Mouse (Mus musculus) MEL (cell line): ENCODE results near the gene Fiz1. TPM values are rescaled to one million over a fixed set of nuclear protein-coding genes. Genes with fewer than 3 reads are reported as not detected.

Source experiments
- DNase-seq: peaks from one replicate; pipeline ENCODE4 v3.0.0; 2011; ENCODE audit warnings: low read depth, low spot score
- H3K27ac ChIP-seq: 2 replicates; pipeline ENCODE4 v1.5.1; 2012; ENCODE audit warnings: low read depth, mild to moderate bottlenecking, control low read depth, low read length, moderate library complexity; ENCODE audit not compliant: control insufficient read depth
- H3K27me3 ChIP-seq, 2 experiments: fragments of 150-350 bp in 1 of 2; sonication (generic) in 1 of 2; 2 replicates each; pipeline ENCODE4 v1.6.1; 2012; ENCODE audit warnings: low read length in 2 of 2, mild to moderate bottlenecking in 2 of 2, improper control_type of control experiment in 1 of 2, moderate library complexity in 1 of 2; ENCODE audit not compliant: insufficient read depth in 2 of 2, control insufficient read depth in 1 of 2
- H3K36me3 ChIP-seq, 2 experiments: 2 replicates each; pipeline ENCODE4 v1.6.1; 2012 to 2014; ENCODE audit warnings: low read length in 2 of 2, improper control_type of control experiment in 1 of 2, inconsistent platforms in 1 of 2, mild to moderate bottlenecking in 1 of 2; ENCODE audit not compliant: insufficient read depth in 2 of 2, control insufficient read depth in 1 of 2
- H3K4me1 ChIP-seq, 2 experiments: fragments of 150-350 bp in 1 of 2; sonication (generic) in 1 of 2; 2 replicates each; pipeline ENCODE4 v1.6.1; 2012; ENCODE audit warnings: low read length in 2 of 2, improper control_type of control experiment in 1 of 2, mild to moderate bottlenecking in 1 of 2; ENCODE audit not compliant: insufficient read depth in 2 of 2, control insufficient read depth in 1 of 2
- H3K4me3 ChIP-seq, 2 experiments: fragments of 150-350 bp in 1 of 2; sonication (generic) in 1 of 2; 2 replicates each; pipeline ENCODE4 v1.5.1; 2012; ENCODE audit warnings: low read depth in 2 of 2, low read length in 2 of 2, mild to moderate bottlenecking in 2 of 2, moderate library complexity in 2 of 2, control low read depth in 1 of 2, improper control_type of control experiment in 1 of 2; ENCODE audit not compliant: control insufficient read depth in 1 of 2, insufficient read depth in 1 of 2
- H3K79me2 ChIP-seq: 2 replicates; pipeline ENCODE4 v1.6.1; 2012; ENCODE audit warnings: mild to moderate bottlenecking, low read length, moderate library complexity; ENCODE audit not compliant: control insufficient read depth, poor library complexity, insufficient read depth
- H3K9ac ChIP-seq: 2 replicates; pipeline ENCODE4 v1.6.1; 2012; ENCODE audit warnings: low read depth, mild to moderate bottlenecking, control low read depth, low read length, moderate library complexity; ENCODE audit not compliant: control insufficient read depth, poor library complexity, severe bottlenecking
- H3K9me3 ChIP-seq: fragments of 150-350 bp; sonication (generic); replicated peaks from 2 replicates; pipeline ENCODE4 v1.6.1; 2012; ENCODE audit warnings: mild to moderate bottlenecking, low read length, improper control_type of control experiment, moderate library complexity; ENCODE audit not compliant: insufficient read depth
- CHD1 ChIP-seq: IDR thresholded peaks from 2 replicates; pipeline ENCODE4 v1.6.1; 2012; ENCODE audit warnings: low read depth, mild to moderate bottlenecking, inconsistent platforms, low read length, improper control_type of control experiment
- CTCF ChIP-seq, 3 experiments: IDR thresholded peaks in 2 of 3; conservative IDR thresholded peaks in 1 of 3; 2 replicates each; pipeline ENCODE4 v1.5.1; 2011 to 2012; ENCODE audit warnings: low read length in 3 of 3, low read depth in 2 of 3, mild to moderate bottlenecking in 2 of 3, improper control_type of control experiment in 1 of 3, inconsistent platforms in 1 of 3, mixed read lengths in 1 of 3, moderate library complexity in 1 of 3; ENCODE audit not compliant: control insufficient read depth in 1 of 3, insufficient read depth in 1 of 3, poor library complexity in 1 of 3, severe bottlenecking in 1 of 3
- ELF1 ChIP-seq: IDR thresholded peaks from 2 replicates; pipeline ENCODE4 v1.6.1; 2014; ENCODE audit warnings: low read depth, mild to moderate bottlenecking, inconsistent platforms, low read length, improper control_type of control experiment, moderate library complexity
- HCFC1 ChIP-seq: IDR thresholded peaks from 2 replicates; pipeline ENCODE4 v1.6.1; 2012; ENCODE audit warnings: low read depth, mild to moderate bottlenecking, inconsistent platforms, low read length, improper control_type of control experiment, moderate library complexity
- JUND ChIP-seq: IDR thresholded peaks from 2 replicates; pipeline ENCODE4 v1.6.1; 2011; ENCODE audit warnings: low read depth, mild to moderate bottlenecking, improper control_type of control experiment, low read length
- KAT2A ChIP-seq: conservative IDR thresholded peaks from 2 replicates; pipeline ENCODE4 v1.6.1; 2012; ENCODE audit warnings: low read depth, low read length, improper control_type of control experiment, inconsistent platforms
- MAFK ChIP-seq: IDR thresholded peaks from 2 replicates; pipeline ENCODE4 v1.6.1; 2011; ENCODE audit warnings: low read depth, mild to moderate bottlenecking, low read length, improper control_type of control experiment, borderline replicate concordance
- MEF2A ChIP-seq: IDR thresholded peaks from 2 replicates; pipeline ENCODE4 v1.6.1; 2014; ENCODE audit warnings: low read depth, mild to moderate bottlenecking, inconsistent platforms, low read length, improper control_type of control experiment; ENCODE audit not compliant: poor library complexity, insufficient replicate concordance, severe bottlenecking; ENCODE audit errors: extremely low read depth
- MXI1 ChIP-seq: IDR thresholded peaks from 2 replicates; pipeline ENCODE4 v1.6.1; 2011; ENCODE audit warnings: mild to moderate bottlenecking, low read depth, low read length, improper control_type of control experiment
- NELFE ChIP-seq: IDR thresholded peaks from 2 replicates; pipeline ENCODE4 v1.6.1; 2011; ENCODE audit warnings: low read depth, low read length, improper control_type of control experiment
- POLR2A ChIP-seq, 2 experiments: IDR thresholded peaks; 2 replicates each; pipeline ENCODE4 v1.6.1; 2011 to 2012; ENCODE audit warnings: low read length in 2 of 2, mild to moderate bottlenecking in 2 of 2, control low read depth in 1 of 2, improper control_type of control experiment in 1 of 2, low read depth in 1 of 2, moderate library complexity in 1 of 2; ENCODE audit not compliant: control insufficient read depth in 1 of 2, insufficient read depth in 1 of 2, poor library complexity in 1 of 2
- POLR2AphosphoS5 ChIP-seq: IDR thresholded peaks from 2 replicates; pipeline ENCODE4 v1.6.1; 2012; ENCODE audit warnings: low read depth, borderline replicate concordance, mild to moderate bottlenecking, inconsistent platforms, low read length, moderate library complexity, mixed read lengths
- RAD21 ChIP-seq: IDR thresholded peaks from 2 replicates; pipeline ENCODE4 v1.6.1; 2011; ENCODE audit warnings: mild to moderate bottlenecking, low read depth, low read length, improper control_type of control experiment
- RCOR1 ChIP-seq: IDR thresholded peaks from 2 replicates; pipeline ENCODE4 v1.6.1; 2012; ENCODE audit warnings: low read depth, mild to moderate bottlenecking, inconsistent platforms, low read length, improper control_type of control experiment
- SMC3 ChIP-seq: IDR thresholded peaks from 2 replicates; pipeline ENCODE4 v1.6.1; 2011; ENCODE audit warnings: low read depth, low read length, improper control_type of control experiment
- TBP ChIP-seq: IDR thresholded peaks from 2 replicates; pipeline ENCODE4 v1.8.0; 2011; ENCODE audit warnings: low read depth, low read length, improper control_type of control experiment
- TCF12 ChIP-seq: IDR thresholded peaks from 2 replicates; pipeline ENCODE4 v1.6.1; 2014; ENCODE audit warnings: low read depth, mild to moderate bottlenecking, inconsistent platforms, low read length, improper control_type of control experiment, moderate library complexity
- USF1 ChIP-seq: IDR thresholded peaks from 2 replicates; pipeline ENCODE4 v1.6.1; 2014; ENCODE audit warnings: low read depth, mild to moderate bottlenecking, inconsistent platforms, low read length, improper control_type of control experiment, moderate library complexity
- ZC3H11A ChIP-seq: IDR thresholded peaks from 2 replicates; pipeline ENCODE4 v1.6.1; 2012; ENCODE audit warnings: low read depth, mild to moderate bottlenecking, inconsistent platforms, low read length, improper control_type of control experiment
- ZKSCAN1 ChIP-seq: IDR thresholded peaks from 2 replicates; pipeline ENCODE4 v1.6.1; 2012; ENCODE audit warnings: low read depth, mild to moderate bottlenecking, inconsistent platforms, low read length, improper control_type of control experiment, moderate library complexity
- polyA plus RNA-seq, 2 experiments: library from polyadenylated mRNA; stranded (reverse) in 1 of 2; unstranded in 1 of 2; fragments of >175 nt in 1 of 2; fragments of >200 nt in 1 of 2; gene quantifications; 2 replicates each; pipeline versions ENCODE4 v1.2.1 to v1.2.4; 2012; ENCODE audit warnings: low replicate concordance in 2 of 2, low read depth in 1 of 2; ENCODE audit not compliant: insufficient read length in 2 of 2, insufficient read depth in 1 of 2, missing spikeins in 1 of 2
- total RNA-seq: library from RNA; depleted of rRNA; stranded (reverse); fragments of 300-350 nt; gene quantifications from 2 replicates; pipeline ENCODE4 v1.2.3, GENCODE M21; 2012

Fiz1 gene
- total and polyA plus RNA-seq, 3 experiments: 28.1 to 56.5 TPM; not detected in 1

DNA sequence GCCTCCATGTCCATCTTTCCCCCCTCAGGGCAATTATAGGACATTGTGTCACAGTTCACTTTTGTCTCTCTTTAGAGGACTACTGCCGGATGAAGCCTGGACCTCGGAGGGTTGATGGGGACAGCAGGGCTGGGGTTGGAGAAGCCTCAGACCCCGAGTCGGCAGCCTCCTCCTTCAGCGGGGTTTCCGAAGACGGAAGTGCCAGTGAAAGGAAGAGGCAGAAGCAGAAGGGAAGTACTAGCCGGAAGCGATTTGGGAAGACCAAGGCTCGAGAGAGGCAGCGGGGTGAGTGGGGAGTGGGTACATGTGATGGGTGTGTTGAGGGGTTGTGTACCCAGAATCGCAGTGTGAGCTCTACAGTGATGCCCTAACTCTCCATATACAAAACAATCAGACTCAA, 44.9 kb upstream of the Fiz1 start:
- no peak overlapping the region for H3K27ac ChIP-seq
- TF ChIP-seq MAFK (no peak), RCOR1 (no peak), MXI1 (no peak), TBP (no peak), HCFC1 (no peak), NELFE (no peak), TCF12 (no peak), KAT2A (no peak), ELF1 (no peak), POLR2AphosphoS5 (no peak), CTCF (IDR thresholded peaks at IDR 0.05 in 2 of 3, conservative IDR thresholded peaks at IDR 0.05 in 1 of 3; ENCODE audit: control insufficient read depth in 1 of 3, insufficient read depth in 1 of 3, low read depth in 2 of 3, low read length in 3 of 3, poor library complexity in 1 of 3, severe bottlenecking in 1 of 3) (no peak), ZKSCAN1 (no peak), JUND (no peak), RAD21 (no peak), ZC3H11A (no peak), SMC3 (no peak), MEF2A (no peak), POLR2A (IDR thresholded peaks at IDR 0.05; ENCODE audit: control insufficient read depth in 1 of 2, insufficient read depth in 1 of 2, low read depth in 1 of 2, low read length in 2 of 2, poor library complexity in 1 of 2) (no peak), USF1 (no peak)
- no peak for DNase-seq
- peaks cover 2 to 9% of the 10 kb centered on the region in 2 experiments; a peak in 2 of 4 replicates for H3K4me1 ChIP-seq
- H3K4me3 ChIP-seq: no peak overlapping the region
- H3K27me3 ChIP-seq: no peaks in the 10 kb centered on the region
- no peaks in the 10 kb centered on the region for H3K9me3 ChIP-seq
- peaks cover 4 to 9% of the 10 kb centered on the region in 2 experiments; a peak in 3 of 4 replicates for H3K36me3 ChIP-seq
- H3K9ac ChIP-seq: peak overlapping the region; percentile 90; the same call in 1 of the 2 replicates
- peaks cover 27% of the 10 kb centered on the region for H3K79me2 ChIP-seq

DNA sequence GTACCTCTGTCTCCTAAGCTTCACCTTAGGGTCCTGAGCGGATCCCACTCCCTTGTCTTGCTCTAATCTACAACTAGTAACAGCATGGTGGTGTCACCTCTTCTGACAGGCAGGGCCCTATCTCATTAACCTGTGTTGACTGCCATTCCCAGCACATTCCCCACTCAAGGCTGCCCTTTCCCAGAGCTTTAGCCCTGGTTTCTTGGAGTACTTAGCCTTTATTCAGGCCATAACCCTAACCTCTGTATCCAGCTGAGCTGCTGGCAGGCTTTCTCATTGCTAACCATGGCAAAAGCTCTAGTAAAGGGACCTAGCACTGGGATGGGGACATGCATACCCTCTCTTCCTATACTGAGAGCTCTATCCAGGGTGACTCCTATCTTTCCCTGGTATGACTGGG, 44.1 kb upstream of the Fiz1 start:
- H3K4me3 ChIP-seq: no peak overlapping the region
- peaks cover 2 to 4% of the 10 kb centered on the region in 2 experiments; a peak in 3 of 4 replicates for H3K36me3 ChIP-seq
- H3K9ac ChIP-seq: no peak overlapping the region
- no peak for DNase-seq
- H3K4me1 ChIP-seq: peaks cover 2 to 5% of the 10 kb centered on the region in 2 experiments; a peak in 2 of 4 replicates
- no peaks in the 10 kb centered on the region for H3K27me3 ChIP-seq
- no peak for TF ChIP-seq POLR2A (IDR thresholded peaks at IDR 0.05; ENCODE audit: control insufficient read depth in 1 of 2, insufficient read depth in 1 of 2, low read depth in 1 of 2, low read length in 2 of 2, poor library complexity in 1 of 2)
- no peak for TF ChIP-seq CHD1
- H3K79me2 ChIP-seq: peaks cover 19% of the 10 kb centered on the region
- H3K27ac ChIP-seq: no peak overlapping the region
- no peaks in the 10 kb centered on the region for H3K9me3 ChIP-seq
